Mouse (Mus musculus): Measurements from ENCODE around the gene Dnmt3a. TPM values are rescaled to one million over a fixed set of nuclear protein-coding genes. Genes with fewer than 3 reads are reported as not detected.
A peak's percentile ranks its signal among the peaks of the same experiment; 100 is the strongest.

The Dnmt3a gene
- polyA plus RNA-seq, 1 experiment from 2014 or later = 152 TPM

GRCm38 (mm10) chr12:3788421-3789051, 17.3 kb upstream of the Dnmt3a start:
- WGBS = 56% methylated on average over 5 of the region's 5 CpGs
- Histone ChIP-seq H3K27ac (0 out of 2 replicates have a peak overlapping the region, but pooled peaks have one; percentile 39), H3K9ac (no peak overlapping the region), H3K27me3 (replicated peaks) (no peaks in the 10 kb centered on the region), H3K36me3 (replicated peaks) (no peaks in the 10 kb centered on the region), H3K4me3 (no peak overlapping the region), H3K4me2 (no peak overlapping the region), H3K9me3 (no peaks in the 10 kb centered on the region), H3K4me1 (peaks cover 33% of the 10 kb centered on the region)
- ATAC-seq (replicated peaks) = no peak

GRCm38 (mm10) chr12:3789626-3790185, 16.1 kb upstream of the Dnmt3a start:
- H3K4me1 ChIP-seq = peaks cover 24% of the 10 kb centered on the region
- no peak overlapping the region for H3K4me2 ChIP-seq
- H3K9me3 ChIP-seq = no peaks in the 10 kb centered on the region
- H3K4me3 ChIP-seq = no peak overlapping the region
- no peak overlapping the region for H3K9ac ChIP-seq
- no peaks in the 10 kb centered on the region for H3K27me3 ChIP-seq (replicated peaks)
- 67% methylated on average over 5 of the region's 5 CpGs for WGBS
- H3K36me3 ChIP-seq (replicated peaks) = no peaks in the 10 kb centered on the region
- H3K27ac ChIP-seq = no peak overlapping the region
- ATAC-seq (replicated peaks) = no peak

GRCm38 (mm10) chr12:3791257-3791656, 14.6 kb upstream of the Dnmt3a start:
- Histone ChIP-seq H3K9me3 (no peaks in the 10 kb centered on the region), H3K4me3 (peak overlapping the region; percentile 34), H3K27me3 (replicated peaks) (no peaks in the 10 kb centered on the region), H3K9ac (peak overlapping the region; percentile 2; the same call in 1 of the 2 replicates), H3K4me2 (peak overlapping the region; percentile 51), H3K36me3 (replicated peaks) (no peaks in the 10 kb centered on the region), H3K4me1 (peaks cover 23% of the 10 kb centered on the region), H3K27ac (no peak overlapping the region)
- ATAC-seq (replicated peaks) = peak; percentile 35
- WGBS = 60% methylated on average over 7 of the region's 7 CpGs

- peak; percentile 93 for ATAC-seq (replicated peaks)
Observed at GRCm38 (mm10) chr12:3791732-3792131, 14.1 kb upstream of the Dnmt3a start.

GRCm38 (mm10) chr12:3792248-3792647, 13.6 kb upstream of the Dnmt3a start:
- Histone ChIP-seq H3K9ac (peak overlapping the region; percentile 34; the same call in 1 of the 2 replicates), H3K9me3 (no peaks in the 10 kb centered on the region), H3K27me3 (replicated peaks) (no peaks in the 10 kb centered on the region), H3K4me3 (peak overlapping the region; percentile 34), H3K4me2 (peak overlapping the region; percentile 51), H3K27ac (peak overlapping the region; percentile 71), H3K36me3 (replicated peaks) (no peaks in the 10 kb centered on the region), H3K4me1 (peaks cover 18% of the 10 kb centered on the region)
- 25% methylated on average over 8 of the region's 8 CpGs for WGBS
- ATAC-seq (replicated peaks) = peak; percentile 32

More at GRCm38 (mm10) chr12:3791732-3792131, 14.1 kb upstream of the Dnmt3a start:
- 0% methylated on average over 22 of the region's 22 CpGs for WGBS
- Histone ChIP-seq H3K9ac (peak overlapping the region; percentile 34; the same call in 1 of the 2 replicates), H3K27me3 (replicated peaks) (no peaks in the 10 kb centered on the region), H3K27ac (peak overlapping the region; percentile 71), H3K9me3 (no peaks in the 10 kb centered on the region), H3K36me3 (replicated peaks) (no peaks in the 10 kb centered on the region), H3K4me2 (peak overlapping the region; percentile 51), H3K4me3 (peak overlapping the region; percentile 34), H3K4me1 (peaks cover 23% of the 10 kb centered on the region)

GRCm38 (mm10) chr12:3795569-3795968, 10.2 kb upstream of the Dnmt3a start:
- H3K4me2 ChIP-seq = no peak overlapping the region
- WGBS = 31% methylated on average over 3 of the region's 4 CpGs
- ATAC-seq (replicated peaks) = no peak
- H3K4me1 ChIP-seq = peaks cover 5% of the 10 kb centered on the region
- H3K27ac ChIP-seq = no peak overlapping the region
- H3K9me3 ChIP-seq = no peaks in the 10 kb centered on the region
- H3K36me3 ChIP-seq (replicated peaks) = no peaks in the 10 kb centered on the region
- no peaks in the 10 kb centered on the region for H3K27me3 ChIP-seq (replicated peaks)
- no peak overlapping the region for H3K4me3 ChIP-seq
- H3K9ac ChIP-seq = no peak overlapping the region

GRCm38 (mm10) chr12:3799551-3799950, 6.3 kb upstream of the Dnmt3a start:
- no peak for ATAC-seq (replicated peaks)

GRCm38 (mm10) chr12:3806271-3806684, 471 bp downstream of the Dnmt3a start:
- Histone ChIP-seq H3K9me3 (no peaks in the 10 kb centered on the region), H3K4me2 (peak overlapping the region; percentile 73), H3K4me3 (peak overlapping the region; percentile 80), H3K36me3 (replicated peaks) (no peaks in the 10 kb centered on the region), H3K9ac (peak overlapping the region; percentile 93), H3K4me1 (peaks cover 37% of the 10 kb centered on the region), H3K27ac (peak overlapping the region; percentile 93), H3K27me3 (replicated peaks) (no peaks in the 10 kb centered on the region)
- under 1% methylated on average over 28 of the region's 41 CpGs for WGBS
- peak; percentile 86 for ATAC-seq (replicated peaks)

More at GRCm38 (mm10) chr12:3799551-3799950, 6.3 kb upstream of the Dnmt3a start:
- no peak overlapping the region for H3K4me2 ChIP-seq
- H3K9ac ChIP-seq = no peak overlapping the region
- no peaks in the 10 kb centered on the region for H3K27me3 ChIP-seq (replicated peaks)
- no peaks in the 10 kb centered on the region for H3K36me3 ChIP-seq (replicated peaks)
- H3K9me3 ChIP-seq = no peaks in the 10 kb centered on the region
- 86% methylated on average over 1 of the region's 1 CpGs for WGBS
- H3K4me1 ChIP-seq = no peaks in the 10 kb centered on the region
- no peak overlapping the region for H3K4me3 ChIP-seq
- H3K27ac ChIP-seq = no peak overlapping the region

GRCm38 (mm10) chr12:3806703-3807547, 1.1 kb downstream of the Dnmt3a start:
- Histone ChIP-seq H3K27me3 (replicated peaks) (no peaks in the 10 kb centered on the region), H3K4me3 (peak overlapping the region; percentile 80), H3K4me1 (peaks cover 42% of the 10 kb centered on the region), H3K36me3 (replicated peaks) (no peaks in the 10 kb centered on the region), H3K4me2 (peak overlapping the region; percentile 73), H3K27ac (peak overlapping the region; percentile 93), H3K9me3 (no peaks in the 10 kb centered on the region), H3K9ac (peak overlapping the region; percentile 93)
- peak; percentile 53 for ATAC-seq (replicated peaks)
- WGBS = under 1% methylated on average over 69 of the region's 141 CpGs

GRCm38 (mm10) chr12:3807548-3808395, 2.0 kb downstream of the Dnmt3a start:
- under 1% methylated on average over 68 of the region's 105 CpGs for WGBS

GRCm38 (mm10) chr12:3808396-3808981, 2.7 kb downstream of the Dnmt3a start:
- Histone ChIP-seq H3K9me3 (no peaks in the 10 kb centered on the region), H3K9ac (peak overlapping the region; percentile 93), H3K36me3 (replicated peaks) (no peaks in the 10 kb centered on the region), H3K4me3 (peak overlapping the region; percentile 80), H3K27ac (peak overlapping the region; percentile 93), H3K27me3 (replicated peaks) (no peaks in the 10 kb centered on the region), H3K4me1 (peaks cover 47% of the 10 kb centered on the region), H3K4me2 (peak overlapping the region; percentile 73)
- WGBS = 4% methylated on average over 10 of the region's 10 CpGs
- peak; percentile 19 for ATAC-seq (replicated peaks)

More at GRCm38 (mm10) chr12:3807548-3808395, 2.0 kb downstream of the Dnmt3a start:
- H3K27me3 ChIP-seq (replicated peaks) = no peaks in the 10 kb centered on the region
- no peaks in the 10 kb centered on the region for H3K9me3 ChIP-seq
- peak overlapping the region; percentile 93 for H3K9ac ChIP-seq
- peak overlapping the region; percentile 80 for H3K4me3 ChIP-seq
- peak overlapping the region; percentile 73 for H3K4me2 ChIP-seq
- no peaks in the 10 kb centered on the region for H3K36me3 ChIP-seq (replicated peaks)
- peaks cover 47% of the 10 kb centered on the region for H3K4me1 ChIP-seq
- H3K27ac ChIP-seq = peak overlapping the region; percentile 93
- ATAC-seq (replicated peaks) = peak; percentile 55
